Mouse (Mus musculus) intestine, embryonic 14.5 days (tissue): ENCODE results near the gene Psma7. TPM values are rescaled to one million over a fixed set of nuclear protein-coding genes. Genes with fewer than 3 reads are reported as not detected.

ENCODE experiments used
- ATAC-seq: fragments of 200-750 bp; cut with Nextera tagmentation; replicated peaks from 2 replicates; pipeline ENCODE4 v1.8.0; 2017; ENCODE audit warnings: low read depth, moderate number of reproducible peaks, moderate TSS enrichment, moderate library complexity; ENCODE audit not compliant: low FRiP score, low TSS enrichment
- DNase-seq: peaks from one replicate; pipeline ENCODE4 v3.0.0-alpha.2; 2018; ENCODE audit warnings: low spot score
- H3K27ac ChIP-seq: fragments of 300-500 bp; sonication (generic); 2 replicates; pipeline ENCODE4 v1.5.1; 2014; ENCODE audit warnings: low read depth, mild to moderate bottlenecking, control low read depth
- H3K27me3 ChIP-seq: fragments of 300-500 bp; sonication (generic); replicated peaks from 2 replicates; pipeline ENCODE4 v1.6.1; 2014; ENCODE audit warnings: low read length, control low read depth; ENCODE audit not compliant: control insufficient read depth, insufficient read depth
- H3K36me3 ChIP-seq: fragments of 300-500 bp; sonication (generic); 2 replicates; pipeline ENCODE4 v1.6.1; 2014; ENCODE audit warnings: low read length, control low read depth; ENCODE audit not compliant: control insufficient read depth, insufficient read depth
- H3K4me1 ChIP-seq: fragments of 300-500 bp; sonication (generic); replicated peaks from 2 replicates; pipeline ENCODE4 v1.6.1; 2014; ENCODE audit warnings: low read length, control low read depth, mixed read lengths; ENCODE audit not compliant: control insufficient read depth, insufficient read depth
- H3K4me2 ChIP-seq: fragments of 300-500 bp; sonication (generic); 2 replicates; pipeline ENCODE4 v1.6.1; 2014; ENCODE audit warnings: low read length
- H3K4me3 ChIP-seq: fragments of 300-500 bp; sonication (generic); 2 replicates; pipeline ENCODE4 v1.5.1; 2014; ENCODE audit warnings: low read depth, low read length, control low read depth, mixed read lengths
- H3K9ac ChIP-seq: fragments of 300-500 bp; sonication (generic); 2 replicates; pipeline ENCODE4 v1.6.1; 2014; ENCODE audit warnings: mild to moderate bottlenecking, low read length
- H3K9me3 ChIP-seq: fragments of 300-500 bp; sonication (generic); 2 replicates; pipeline ENCODE4 v1.6.1; 2016; ENCODE audit warnings: low read length, control low read depth; ENCODE audit not compliant: control insufficient read depth
- WGBS: fragments of 180-500 bp; shearing (Covaris S2); extraction: QIAGEN DNeasy Blood & Tissue Kit; methylation state at CpG from one replicate; pipeline ENCODE4 v1.1.7; 2014; 5-methylcytosine and 5-hydroxymethylcytosine counted together
- polyA plus RNA-seq: library from polyadenylated mRNA; unstranded; fragments of >200 nt; fragmentation: Nextera tagmentation; extraction: Ambion mirVana; gene quantifications from 2 replicates; pipeline ENCODE4 v1.2.1, GENCODE M21; 2014

Gene Psma7
- polyA plus RNA-seq, 1 experiment from 2014 or later: 735 TPM

DNA sequence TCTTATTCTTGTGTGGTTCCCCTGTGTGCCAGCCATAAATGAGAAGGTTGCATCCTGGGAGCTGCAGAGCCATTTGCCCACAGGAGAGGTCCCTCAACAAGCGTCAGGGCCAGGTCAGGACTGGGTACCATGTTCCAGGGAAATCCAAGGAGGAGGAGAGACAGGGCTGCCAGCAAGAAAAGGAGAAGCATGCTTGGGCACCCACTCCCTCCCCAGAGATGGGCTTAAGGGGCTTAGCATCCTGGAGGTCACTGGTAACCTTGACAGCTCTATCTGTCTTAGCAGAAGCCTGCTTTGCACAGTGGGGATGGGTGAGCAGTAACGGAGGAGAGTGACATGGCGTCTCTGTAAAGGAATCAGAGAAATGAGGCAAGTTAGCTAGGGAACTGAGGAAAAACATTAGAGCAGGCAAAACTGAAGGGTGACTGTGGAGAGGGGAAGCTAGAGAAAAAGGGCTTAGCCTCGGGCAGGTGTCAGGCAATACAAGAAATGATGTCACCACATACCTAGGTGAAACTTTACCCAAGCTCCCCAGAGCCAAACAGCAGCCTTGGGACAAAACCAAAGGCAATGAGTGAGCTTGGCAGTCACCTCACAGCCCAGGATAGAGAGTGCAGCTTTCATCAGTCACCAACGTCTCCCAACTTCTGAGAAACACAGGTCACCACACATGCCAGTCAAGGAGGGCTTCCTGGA is 36.4 kb downstream of the Psma7 start:
- ATAC-seq: no peak

DNA sequence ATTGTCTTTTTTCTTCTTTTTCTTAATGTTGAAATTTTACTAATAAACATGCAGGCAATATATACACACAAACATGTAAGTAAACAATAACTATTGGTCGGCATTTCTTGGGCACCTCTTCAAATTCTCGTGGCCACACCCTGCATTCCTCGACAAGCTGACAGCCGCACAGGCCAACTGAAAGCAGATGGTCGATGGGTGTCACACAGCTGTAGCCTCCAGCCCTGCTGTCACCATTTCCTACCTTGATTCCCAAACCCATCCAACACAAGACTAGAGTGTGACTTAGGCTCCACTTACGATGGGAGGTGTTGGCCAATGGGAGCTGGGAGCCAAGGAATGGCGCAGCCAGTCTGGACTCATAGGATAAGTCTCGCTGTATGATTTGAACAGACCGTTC is 40.6 kb downstream of the Psma7 start:
- Histone ChIP-seq H3K4me3 (no peak overlapping the region), H3K27me3 (no peaks in the 10 kb centered on the region), H3K4me1 (no peaks in the 10 kb centered on the region), H3K9ac (no peak overlapping the region), H3K4me2 (no peak overlapping the region), H3K27ac (no peak overlapping the region), H3K9me3 (no peaks in the 10 kb centered on the region), H3K36me3 (no peaks in the 10 kb centered on the region)
- 85% methylated on average over 9 of the region's 9 CpGs for WGBS
- no peak for ATAC-seq
- DNase-seq: no peak

More for the DNA sequence above, 36.4 kb downstream of the Psma7 start:
- Histone ChIP-seq H3K4me1 (no peaks in the 10 kb centered on the region), H3K9ac (no peak overlapping the region), H3K27me3 (no peaks in the 10 kb centered on the region), H3K4me2 (no peak overlapping the region), H3K36me3 (no peaks in the 10 kb centered on the region), H3K27ac (no peak overlapping the region), H3K9me3 (no peaks in the 10 kb centered on the region), H3K4me3 (no peak overlapping the region)
- 56% methylated on average over 5 of the region's 5 CpGs for WGBS
- no peak for DNase-seq

DNA sequence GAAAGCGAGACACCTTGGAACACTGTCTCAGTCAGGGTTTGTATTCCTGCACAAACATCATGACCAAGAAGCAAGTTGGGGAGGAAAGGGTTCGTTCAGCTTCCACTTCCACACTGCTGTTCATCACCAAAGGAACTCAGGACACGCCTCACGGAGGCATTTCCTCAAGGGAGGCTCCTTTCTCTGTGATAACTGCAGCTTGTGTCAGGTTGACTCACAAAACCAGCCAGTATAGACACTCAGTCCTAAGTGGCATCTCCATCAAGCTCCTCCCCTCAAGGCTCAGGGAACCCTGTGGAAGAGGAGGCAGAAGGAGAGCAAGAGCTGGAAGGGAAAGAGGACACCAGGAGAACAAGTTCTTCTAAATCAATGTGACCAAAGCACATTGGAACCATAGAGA is 43.8 kb downstream of the Psma7 start:
- Histone ChIP-seq H3K27me3 (no peaks in the 10 kb centered on the region), H3K27ac (no peak overlapping the region), H3K4me3 (no peak overlapping the region), H3K4me2 (no peak overlapping the region), H3K9ac (no peak overlapping the region), H3K4me1 (no peaks in the 10 kb centered on the region), H3K9me3 (no peaks in the 10 kb centered on the region), H3K36me3 (no peaks in the 10 kb centered on the region)
- DNase-seq: no peak
- 62% methylated on average over 4 of the region's 4 CpGs for WGBS
- ATAC-seq: no peak

DNA sequence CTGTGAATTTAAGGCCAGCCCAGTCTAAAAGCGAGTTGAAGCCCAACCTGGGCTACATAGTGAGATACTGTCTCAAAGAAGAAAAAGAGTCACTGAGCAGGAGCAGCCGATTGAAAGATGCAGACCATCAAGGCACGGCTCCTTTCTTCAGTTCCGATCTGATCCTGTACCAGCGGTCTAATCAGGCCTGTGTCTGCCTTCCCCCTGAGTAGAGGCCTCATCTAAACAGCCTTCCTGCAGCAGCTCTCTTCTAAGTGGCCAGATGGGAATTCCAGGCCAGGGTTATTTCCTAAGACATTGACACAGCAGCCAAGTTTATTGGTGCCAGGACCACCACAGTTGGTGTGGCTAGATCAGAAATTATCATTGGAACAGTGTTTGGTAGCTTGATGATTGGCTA is 49.2 kb downstream of the Psma7 start:
- Histone ChIP-seq H3K9ac (no peak overlapping the region), H3K4me2 (no peak overlapping the region), H3K9me3 (no peaks in the 10 kb centered on the region), H3K36me3 (no peaks in the 10 kb centered on the region), H3K27me3 (no peaks in the 10 kb centered on the region), H3K27ac (no peak overlapping the region), H3K4me1 (no peaks in the 10 kb centered on the region), H3K4me3 (no peak overlapping the region)
- DNase-seq (no peak), ATAC-seq (no peak)
- WGBS: 80% methylated on average over 5 of the region's 5 CpGs

DNA sequence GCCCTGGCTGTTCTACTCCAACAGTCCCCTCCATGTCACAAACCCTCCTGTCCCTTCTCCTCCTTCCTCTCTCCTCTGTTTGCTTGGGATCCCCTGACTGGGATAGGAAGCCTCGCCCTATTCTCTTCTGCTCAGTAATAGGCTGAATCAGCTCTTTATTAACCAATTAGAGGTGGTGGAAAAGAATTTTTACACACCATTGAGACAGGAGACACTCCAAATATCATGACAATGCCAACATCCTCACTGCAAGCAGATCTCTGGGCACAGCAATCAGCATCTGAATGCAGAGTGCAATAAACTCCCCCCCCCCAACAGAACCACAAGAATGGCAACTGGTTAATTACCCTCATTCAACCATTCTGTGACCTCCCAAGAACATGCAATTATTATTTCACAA is 53.1 kb downstream of the Psma7 start:
- no peaks in the 10 kb centered on the region for H3K36me3 ChIP-seq
- ATAC-seq: no peak
- H3K27ac ChIP-seq: no peak overlapping the region
- H3K4me3 ChIP-seq: no peak overlapping the region
- H3K4me1 ChIP-seq: no peaks in the 10 kb centered on the region
- H3K27me3 ChIP-seq: no peaks in the 10 kb centered on the region
- 61% methylated on average over 1 of the region's 1 CpGs for WGBS
- H3K9ac ChIP-seq: no peak overlapping the region
- no peak for DNase-seq
- no peak overlapping the region for H3K4me2 ChIP-seq
- H3K9me3 ChIP-seq: no peaks in the 10 kb centered on the region

DNA sequence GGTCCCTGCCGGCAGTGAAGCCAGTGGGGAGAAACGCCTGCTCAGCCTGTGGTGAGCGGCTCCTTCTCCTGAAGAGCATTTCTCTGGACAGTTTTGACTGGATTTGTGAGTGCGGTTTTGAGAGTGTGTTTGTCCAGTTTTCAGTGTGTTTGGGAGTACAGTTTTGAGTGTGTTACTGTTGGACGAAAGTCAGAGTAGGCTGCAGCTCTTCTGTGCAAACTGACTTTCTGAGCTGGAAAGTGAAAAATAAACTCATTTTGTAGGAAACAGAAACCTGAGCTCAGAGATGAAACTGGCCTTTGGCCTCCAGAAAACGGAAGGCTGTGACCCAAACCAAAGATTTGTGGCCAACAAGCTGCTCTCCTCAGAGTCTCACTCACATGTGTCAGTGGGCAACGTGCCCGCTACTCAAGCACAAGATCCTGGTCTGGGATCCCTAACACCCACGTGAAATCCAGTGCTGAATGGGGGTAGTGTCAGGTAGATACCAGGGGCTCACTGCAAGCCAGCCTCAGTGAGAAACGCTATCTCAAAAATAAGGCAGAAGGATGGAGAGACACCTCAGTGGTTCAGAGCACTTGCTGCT is 55.7 kb downstream of the Psma7 start:
- H3K4me3 ChIP-seq: no peak overlapping the region
- H3K9me3 ChIP-seq: no peaks in the 10 kb centered on the region
- H3K27ac ChIP-seq: no peak overlapping the region
- H3K4me2 ChIP-seq: no peak overlapping the region
- no peak for ATAC-seq
- no peak overlapping the region for H3K9ac ChIP-seq
- 68% methylated on average over 10 of the region's 10 CpGs for WGBS
- no peaks in the 10 kb centered on the region for H3K36me3 ChIP-seq
- DNase-seq: no peak
- H3K4me1 ChIP-seq: no peaks in the 10 kb centered on the region
- H3K27me3 ChIP-seq: no peaks in the 10 kb centered on the region

Other genes starting within 250 kb of the Psma7 start
- 5.2 and 5.4 TPM in 2 replicates for gene Taf4, start 65.8 kb downstream of the Psma7 start, polyA plus RNA-seq
- 6.2 and 6.3 TPM in 2 replicates for gene Lsm14b, start 17.4 kb downstream of the Psma7 start, polyA plus RNA-seq
- 5.0 and 5.4 TPM in 2 replicates for gene Ss18l1, start 76 bp upstream of the Psma7 start, polyA plus RNA-seq
- gene Mtg2, start 28.2 kb upstream of the Psma7 start, polyA plus RNA-seq: 24.2 and 27.5 TPM in 2 replicates
- gene Hrh3, start 62.1 kb upstream of the Psma7 start, polyA plus RNA-seq: 0.16 and 0.19 TPM in 2 replicates
- gene Osbpl2, start 76.9 kb upstream of the Psma7 start, polyA plus RNA-seq: 31.2 and 31.4 TPM in 2 replicates
- 159 TPM in 2 replicates for gene Adrm1, start 129.1 kb upstream of the Psma7 start, polyA plus RNA-seq
- 63.7 and 65.1 TPM in 2 replicates for gene Lama5, start 183.4 kb upstream of the Psma7 start, polyA plus RNA-seq
- 771 and 871 TPM in 2 replicates for gene Rps21, start 214.9 kb upstream of the Psma7 start, polyA plus RNA-seq
- 17.1 and 20.3 TPM in 2 replicates for gene Cables2, start 231.1 kb upstream of the Psma7 start, polyA plus RNA-seq
- gene Rbbp8nl, start 247.4 kb upstream of the Psma7 start, polyA plus RNA-seq: 2.5 and 2.7 TPM in 2 replicates